Mouse (Mus musculus): Measurements from ENCODE around the gene Setdb1. TPM values are rescaled to one million over a fixed set of nuclear protein-coding genes. Genes with fewer than 3 reads are reported as not detected.
A peak's percentile ranks its signal among the peaks of the same experiment; 100 is the strongest.

Setdb1 gene
- polyA plus RNA-seq, 1 experiment: not detected

DNA sequence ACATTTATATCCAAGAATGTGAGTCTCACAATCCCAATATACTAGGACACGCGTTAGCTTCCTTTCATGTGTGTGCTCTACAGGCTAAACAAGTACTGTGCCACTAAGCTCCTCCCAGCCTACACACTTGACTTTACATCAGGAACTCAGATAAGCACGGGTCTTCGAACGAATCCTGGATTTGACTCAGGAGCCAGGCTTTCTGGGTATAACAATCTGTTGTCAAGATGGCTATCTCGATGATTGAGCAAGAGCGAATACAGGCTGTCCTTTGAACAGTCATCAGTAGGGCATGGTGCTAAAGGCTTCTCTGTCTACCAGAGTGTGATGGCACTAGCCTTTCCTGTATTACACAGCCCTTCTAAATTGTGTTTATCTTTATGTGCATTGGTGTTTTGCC is 59.0 kb downstream of the Setdb1 start:
- Histone ChIP-seq H3K27ac (ENCODE audit: insufficient read depth, low read depth, low read length) (no peak overlapping the region), H3K4me1 (ENCODE audit: control insufficient read depth, insufficient read depth, low read length) (peaks cover 4% of the 10 kb centered on the region; the same call in 1 of the 2 replicates), H3K4me3 (ENCODE audit: insufficient read depth, low read depth, low read length) (no peak overlapping the region)
- no peak for TF ChIP-seq POLR2A (IDR thresholded peaks at IDR 0.05; ENCODE audit: insufficient read depth, low read depth, low read length)
- TF ChIP-seq CTCF (IDR thresholded peaks at IDR 0.05; ENCODE audit: insufficient read depth, low read depth, low read length): no peak
- WGBS: 90% methylated on average over 7 of the region's 7 CpGs

DNA sequence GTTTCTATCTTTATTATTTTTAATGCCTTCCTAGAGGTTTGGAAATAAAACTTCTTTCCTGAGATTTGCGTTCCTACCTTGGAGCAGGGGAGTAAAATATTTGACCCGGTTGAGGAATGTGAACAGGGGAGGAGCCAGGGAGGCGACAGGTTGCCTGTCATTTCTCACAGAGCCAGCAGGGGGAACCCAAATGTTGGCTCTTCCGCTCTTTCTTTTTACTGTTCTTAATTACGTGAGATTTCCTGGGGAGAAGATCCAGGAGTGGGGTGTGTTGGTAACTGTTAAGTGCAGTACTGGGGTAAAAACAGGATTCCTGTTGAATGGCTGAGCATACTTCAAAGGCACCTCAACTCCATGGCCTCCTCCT is 60.9 kb downstream of the Setdb1 start:
- H3K4me3 ChIP-seq (ENCODE audit: insufficient read depth, low read depth, low read length): no peak overlapping the region
- peaks cover 4% of the 10 kb centered on the region; the same call in 1 of the 2 replicates for H3K4me1 ChIP-seq (ENCODE audit: control insufficient read depth, insufficient read depth, low read length)
- no peak overlapping the region for H3K27ac ChIP-seq (ENCODE audit: insufficient read depth, low read depth, low read length)
- 10% methylated on average over 5 of the region's 5 CpGs for WGBS
- TF ChIP-seq POLR2A (IDR thresholded peaks at IDR 0.05; ENCODE audit: insufficient read depth, low read depth, low read length): no peak
- TF ChIP-seq CTCF (IDR thresholded peaks at IDR 0.05; ENCODE audit: insufficient read depth, low read depth, low read length): peak; percentile 46; the same call in 1 of the 2 replicates

DNA sequence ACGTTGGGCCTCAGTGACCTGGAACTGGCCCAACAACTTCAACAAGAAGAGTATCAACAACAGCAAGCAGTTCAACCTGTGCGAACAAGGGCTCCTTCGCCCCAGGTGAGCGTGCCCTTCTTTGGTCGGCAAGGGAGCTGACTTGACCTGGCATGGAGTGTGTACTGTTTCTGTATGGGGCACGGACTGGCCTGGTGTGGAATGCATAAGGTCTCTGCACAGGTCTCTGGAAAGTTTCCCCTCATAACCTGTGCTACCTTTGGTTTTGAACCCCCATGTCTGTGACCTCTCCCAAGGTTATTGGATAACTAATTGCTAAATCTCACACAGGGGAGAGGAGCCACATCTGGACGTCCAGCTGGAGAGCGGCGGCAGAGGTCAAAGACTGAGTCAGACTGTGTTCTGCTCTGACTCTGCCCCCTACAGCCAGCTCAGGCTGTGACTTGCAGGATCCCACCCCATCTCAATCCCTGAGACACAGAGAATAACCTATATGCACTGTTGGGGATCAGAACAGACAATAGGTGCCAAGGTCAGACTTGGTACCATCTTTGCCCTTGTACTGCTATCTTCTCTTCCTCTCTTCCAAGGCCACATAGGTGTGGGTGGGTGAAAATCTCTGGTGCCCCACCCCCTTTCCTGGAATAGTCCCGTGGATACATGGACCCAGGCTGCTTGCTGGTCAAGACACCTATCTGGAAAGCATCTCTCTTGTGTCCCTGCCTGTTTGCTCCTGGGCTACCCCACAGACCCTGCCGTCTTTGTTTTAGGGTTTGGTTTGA is 61.5 kb downstream of the Setdb1 start:
- TF ChIP-seq CTCF (IDR thresholded peaks at IDR 0.05; ENCODE audit: insufficient read depth, low read depth, low read length): no peak
- TF ChIP-seq POLR2A (IDR thresholded peaks at IDR 0.05; ENCODE audit: insufficient read depth, low read depth, low read length): no peak
- Histone ChIP-seq H3K27ac (ENCODE audit: insufficient read depth, low read depth, low read length) (no peak overlapping the region), H3K4me1 (ENCODE audit: control insufficient read depth, insufficient read depth, low read length) (peaks cover 4% of the 10 kb centered on the region; the same call in 1 of the 2 replicates), H3K4me3 (ENCODE audit: insufficient read depth, low read depth, low read length) (no peak overlapping the region)
- WGBS: 77% methylated on average over 11 of the region's 11 CpGs

DNA sequence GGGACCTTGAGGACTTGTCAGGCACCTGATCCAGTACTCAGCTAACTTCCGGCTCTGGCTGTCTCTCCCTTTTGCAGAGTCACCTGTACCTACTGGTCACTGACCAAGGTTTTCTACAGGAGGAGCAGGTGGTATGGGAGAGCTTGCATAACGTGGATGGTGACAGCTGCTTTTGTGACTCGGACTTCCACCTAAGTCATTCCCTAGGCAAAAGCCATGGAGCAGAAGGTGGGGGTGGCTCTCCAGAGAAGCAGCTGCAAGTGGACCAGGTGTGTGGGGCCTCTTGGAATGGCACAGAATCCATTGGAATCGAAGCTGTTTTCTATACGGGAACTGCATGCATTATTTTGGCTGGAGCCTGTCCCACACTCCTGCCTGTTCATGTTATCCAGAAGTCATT is 62.3 kb downstream of the Setdb1 start:
- H3K4me1 ChIP-seq (ENCODE audit: control insufficient read depth, insufficient read depth, low read length): peaks cover 4% of the 10 kb centered on the region; the same call in 1 of the 2 replicates
- no peak for TF ChIP-seq CTCF (IDR thresholded peaks at IDR 0.05; ENCODE audit: insufficient read depth, low read depth, low read length)
- no peak for TF ChIP-seq POLR2A (IDR thresholded peaks at IDR 0.05; ENCODE audit: insufficient read depth, low read depth, low read length)
- no peak overlapping the region for H3K27ac ChIP-seq (ENCODE audit: insufficient read depth, low read depth, low read length)
- WGBS: 85% methylated on average over 5 of the region's 5 CpGs
- H3K4me3 ChIP-seq (ENCODE audit: insufficient read depth, low read depth, low read length): no peak overlapping the region

DNA sequence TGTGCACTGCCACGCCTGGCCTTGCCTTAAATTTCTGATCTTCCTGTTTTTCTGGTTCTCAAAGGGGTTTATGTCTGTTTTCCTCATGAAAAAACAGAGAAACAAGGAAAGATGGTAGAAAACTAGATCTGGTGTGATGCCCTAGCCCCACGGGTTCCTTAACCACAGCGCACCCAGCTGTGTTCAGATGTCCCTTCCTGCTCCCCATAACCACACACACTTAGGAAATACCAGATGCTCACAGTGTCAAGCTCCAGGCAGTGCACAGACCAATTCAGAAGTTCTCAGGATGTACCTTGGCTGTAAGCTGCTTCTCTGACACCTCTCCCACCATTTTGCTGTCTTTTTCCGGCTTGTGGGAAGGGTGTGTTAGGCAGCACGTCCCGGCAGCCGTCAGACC is 62.7 kb downstream of the Setdb1 start:
- WGBS: 89% methylated on average over 7 of the region's 7 CpGs
- Histone ChIP-seq H3K27ac (ENCODE audit: insufficient read depth, low read depth, low read length) (no peak overlapping the region), H3K4me3 (ENCODE audit: insufficient read depth, low read depth, low read length) (no peak overlapping the region), H3K4me1 (ENCODE audit: control insufficient read depth, insufficient read depth, low read length) (peaks cover 4% of the 10 kb centered on the region; the same call in 1 of the 2 replicates)
- TF ChIP-seq CTCF (IDR thresholded peaks at IDR 0.05; ENCODE audit: insufficient read depth, low read depth, low read length): no peak
- no peak for TF ChIP-seq POLR2A (IDR thresholded peaks at IDR 0.05; ENCODE audit: insufficient read depth, low read depth, low read length)

GRCm38 (mm10) chr3:95293537-95293936 is 63.5 kb downstream of the Setdb1 start:
- peaks cover 4% of the 10 kb centered on the region; the same call in 1 of the 2 replicates for H3K4me1 ChIP-seq (ENCODE audit: control insufficient read depth, insufficient read depth, low read length)
- no peak overlapping the region for H3K4me3 ChIP-seq (ENCODE audit: insufficient read depth, low read depth, low read length)
- TF ChIP-seq POLR2A (IDR thresholded peaks at IDR 0.05; ENCODE audit: insufficient read depth, low read depth, low read length): no peak
- TF ChIP-seq CTCF (IDR thresholded peaks at IDR 0.05; ENCODE audit: insufficient read depth, low read depth, low read length): no peak
- H3K27ac ChIP-seq (ENCODE audit: insufficient read depth, low read depth, low read length): no peak overlapping the region
- WGBS: 65% methylated on average over 11 of the region's 11 CpGs

DNA sequence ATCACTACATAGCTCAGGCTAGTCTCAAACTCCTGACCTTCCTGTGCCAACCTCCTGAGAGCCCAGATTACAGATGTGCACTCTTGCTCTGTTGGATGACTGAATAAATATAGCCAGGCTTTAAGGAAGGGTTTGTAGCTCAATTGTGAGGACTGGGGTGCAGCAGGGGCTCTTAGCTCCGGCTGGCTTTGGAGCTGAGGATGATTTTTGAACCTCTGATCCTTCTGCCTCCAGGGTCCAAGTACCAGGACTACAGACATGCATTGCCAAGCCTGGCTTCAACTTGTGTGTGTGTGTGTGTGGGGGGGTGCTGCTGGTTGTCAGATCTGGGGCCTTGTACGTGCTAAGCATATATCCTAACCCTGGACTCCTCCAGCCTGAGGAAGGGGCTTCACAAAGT is 64.1 kb downstream of the Setdb1 start:
- Histone ChIP-seq H3K4me3 (ENCODE audit: insufficient read depth, low read depth, low read length) (no peak overlapping the region), H3K27ac (ENCODE audit: insufficient read depth, low read depth, low read length) (no peak overlapping the region), H3K4me1 (ENCODE audit: control insufficient read depth, insufficient read depth, low read length) (peaks cover 4% of the 10 kb centered on the region; the same call in 1 of the 2 replicates)
- WGBS: 91% methylated on average over 2 of the region's 2 CpGs
- TF ChIP-seq POLR2A (IDR thresholded peaks at IDR 0.05; ENCODE audit: insufficient read depth, low read depth, low read length): no peak
- TF ChIP-seq CTCF (IDR thresholded peaks at IDR 0.05; ENCODE audit: insufficient read depth, low read depth, low read length): no peak

GRCm38 (mm10) chr3:95291041-95291440 is 66.0 kb downstream of the Setdb1 start:
- H3K4me1 ChIP-seq (ENCODE audit: control insufficient read depth, insufficient read depth, low read length): peaks cover 9% of the 10 kb centered on the region
- 91% methylated on average over 4 of the region's 4 CpGs for WGBS
- TF ChIP-seq POLR2A (IDR thresholded peaks at IDR 0.05; ENCODE audit: insufficient read depth, low read depth, low read length) (no peak), CTCF (IDR thresholded peaks at IDR 0.05; ENCODE audit: insufficient read depth, low read depth, low read length) (no peak)
- H3K4me3 ChIP-seq (ENCODE audit: insufficient read depth, low read depth, low read length): no peak overlapping the region
- H3K27ac ChIP-seq (ENCODE audit: insufficient read depth, low read depth, low read length): no peak overlapping the region

- TF ChIP-seq CTCF (IDR thresholded peaks at IDR 0.05; ENCODE audit: insufficient read depth, low read depth, low read length) (no peak), POLR2A (IDR thresholded peaks at IDR 0.05; ENCODE audit: insufficient read depth, low read depth, low read length) (no peak)
- 78% methylated on average over 6 of the region's 6 CpGs for WGBS
- no peak overlapping the region for H3K27ac ChIP-seq (ENCODE audit: insufficient read depth, low read depth, low read length)
- no peak overlapping the region for H3K4me3 ChIP-seq (ENCODE audit: insufficient read depth, low read depth, low read length)
- peaks cover 9% of the 10 kb centered on the region for H3K4me1 ChIP-seq (ENCODE audit: control insufficient read depth, insufficient read depth, low read length)
These were observed 66.8 kb downstream of the Setdb1 start for GRCm38 (mm10) chr3:95290156-95290555.

Data from olfactory bulb, adult 2 months (tissue).